ENCODE assay signal across 15 mouse cellular contexts in the genomic region with DNA sequence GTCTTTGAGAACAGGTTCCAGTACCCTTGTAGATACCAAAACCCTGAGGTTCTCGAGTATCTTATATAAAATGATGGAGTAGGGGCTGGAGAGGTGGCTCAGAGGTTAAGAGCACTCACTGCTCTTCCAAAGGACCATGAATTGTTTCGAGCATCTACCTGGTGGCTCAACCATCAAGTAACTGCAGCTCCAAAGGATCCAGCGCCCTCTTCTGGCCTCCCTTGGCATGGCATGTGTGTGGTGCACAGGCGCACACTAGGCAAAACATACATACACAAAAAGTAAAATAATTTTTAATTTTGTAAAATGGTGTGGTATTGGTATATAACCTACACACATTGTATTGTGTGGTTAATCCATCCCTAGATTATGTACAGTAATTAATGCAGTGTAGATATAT. TPM values are rescaled to one million over a fixed set of nuclear protein-coding genes. Genes with fewer than 3 reads are reported as not detected.
DNase-seq lines count a peak whose midpoint lies in the region; ATAC-seq and TF ChIP-seq lines count a peak whose summit lies in the region.
"Had no signal": no experiment of that assay in that cellular context is flagged by ENCODE, and none has a peak within 500 bp of the region (broad histone marks: within the 10 kb centered on the region; RNA-seq: fewer than 3 reads in every experiment).

No protein-coding gene starts in this region.

- H3K27me3 ChIP-seq in midbrain, postnatal 0 days (ENCODE audit: insufficient read depth, low read length) = no peaks in the 10 kb centered on the region
- no peaks in the 10 kb centered on the region for H3K27me3 ChIP-seq in midbrain, embryonic 15.5 days (replicated peaks)
- H3K27me3 ChIP-seq: lung, embryonic 15.5 days had no signal

- WGBS in midbrain, postnatal 0 days = 80% methylated on average over 4 of the region's 4 CpGs
- 80% methylated on average over 4 of the region's 4 CpGs for WGBS in midbrain, embryonic 15.5 days

- peak; percentile 33 for DNase-seq in heart, postnatal 4 days
- no peak for DNase-seq in heart, postnatal 25 days (ENCODE audit: low spot score)
- DNase-seq in midbrain, postnatal 0 days (ENCODE audit: low spot score) = no peak
- DNase-seq in brain, embryonic 14.5 days (ENCODE audit: low read depth) = no peak
- peak; percentile 24 for DNase-seq in thymus, postnatal 25 days
- no peak for DNase-seq in adrenal gland, adult 18-20 months (ENCODE audit: low spot score in 2 of 2)
- DNase-seq in embryo, embryonic 9.5 days (ENCODE audit: extremely low spot score) = no peak
- DNase-seq: adrenal gland, adult 8-10 months; cerebellum, adult 9-11 months; kidney, adult 11 months; midbrain, embryonic 14.5 days had no signal

- no peaks in the 10 kb centered on the region for H3K36me3 ChIP-seq in midbrain, postnatal 0 days (ENCODE audit: insufficient read depth, low read length)
- H3K36me3 ChIP-seq in midbrain, embryonic 15.5 days (replicated peaks) = no peaks in the 10 kb centered on the region
- H3K36me3 ChIP-seq: G1E; lung, embryonic 15.5 days had no signal

- H3K9me3 ChIP-seq in midbrain, postnatal 0 days (ENCODE audit: low read length) = no peaks in the 10 kb centered on the region
- no peaks in the 10 kb centered on the region for H3K9me3 ChIP-seq in midbrain, embryonic 15.5 days
- H3K9me3 ChIP-seq: G1E; lung, embryonic 15.5 days had no signal

- TF ChIP-seq CTCF in midbrain, postnatal 0 days (IDR thresholded peaks at IDR 0.05) = peak; percentile 40
- TF ChIP-seq CTCF in brain, embryonic 14.5 days (IDR thresholded peaks at IDR 0.05; ENCODE audit: borderline replicate concordance, extremely low read depth, insufficient read depth, insufficient read length) = peak; percentile 35; the same call in 1 of the 2 replicates

- H3K9ac ChIP-seq in midbrain, postnatal 0 days (replicated peaks; ENCODE audit: low read length, poor library complexity, severe bottlenecking) = no peak overlapping the region
- H3K9ac ChIP-seq in midbrain, embryonic 15.5 days = no peak overlapping the region
- H3K9ac ChIP-seq: lung, embryonic 15.5 days had no signal

- no peaks in the 10 kb centered on the region for H3K4me1 ChIP-seq in midbrain, postnatal 0 days (ENCODE audit: insufficient read depth, low read length)
- peaks cover 5% of the 10 kb centered on the region; the same call in 1 of the 2 replicates for H3K4me1 ChIP-seq in midbrain, embryonic 15.5 days

- no peak for ATAC-seq in midbrain, postnatal 0 days (ENCODE audit: low FRiP score)
- no peak for ATAC-seq in midbrain, embryonic 15.5 days (replicated peaks)

- no peak overlapping the region for H3K27ac ChIP-seq in midbrain, postnatal 0 days (ENCODE audit: low read depth, low read length)
- no peak overlapping the region for H3K27ac ChIP-seq in midbrain, embryonic 15.5 days
- H3K27ac ChIP-seq: lung, embryonic 15.5 days had no signal

- H3K4me3 ChIP-seq in midbrain, postnatal 0 days (ENCODE audit: low read depth, low read length) = no peak overlapping the region
- H3K4me3 ChIP-seq in midbrain, embryonic 15.5 days = no peak overlapping the region
- H3K4me3 ChIP-seq: erythroblast, embryonic 14.5 days; lung, embryonic 15.5 days had no signal

- intact Hi-C loops in heart, postnatal 25 days (cut with DNase I) = no loop called here

- no peak overlapping the region for H3K4me2 ChIP-seq in midbrain, postnatal 0 days (ENCODE audit: low read depth, low read length, poor library complexity, severe bottlenecking)
- H3K4me2 ChIP-seq in midbrain, embryonic 15.5 days = no peak overlapping the region
- H3K4me2 ChIP-seq: lung, embryonic 15.5 days had no signal

- no peak for TF ChIP-seq POLR2A in brain, embryonic 14.5 days (IDR thresholded peaks at IDR 0.05; ENCODE audit: borderline replicate concordance, extremely low read depth, insufficient read depth, insufficient read length, poor library complexity, severe bottlenecking)

RNA-seq across cellular contexts. Expression of a gene that starts 43.8 kb away (rescaled TPM):
- total RNA-seq in heart, postnatal 4 days (2021) = 10 to 100 TPM; 12.8 to 13.4 TPM
- 10 to 100 TPM; 22.6 to 23.2 TPM for total RNA-seq in heart, postnatal 25 days (2021)
- 0.99 and 1.6 TPM in 2 replicates for total RNA-seq in midbrain, postnatal 0 days (2014; rRNA removed)
- polyA plus RNA-seq in midbrain, postnatal 0 days (2015; fragmentation: Nextera tagmentation; extraction: Ambion mirVana) = 0.80 and 1.1 TPM in 2 replicates
- 0.65 and 1.1 TPM in 2 replicates for polyA plus RNA-seq in midbrain, embryonic 15.5 days (2015; fragmentation: Nextera tagmentation; extraction: Ambion mirVana)
- 0.42 and 0.66 TPM in 2 replicates for polyA plus RNA-seq in brain, embryonic 14.5 days (2012; rRNA removed)
- total RNA-seq in adrenal gland, adult 18-20 months (2021) = 1 to 10 TPM; 1.3 to 4.4 TPM
- polyA plus RNA-seq: G1E had no signal

Comparison
In these comparisons a context has a peak if more than half of its experiments do, and no peak if none do; other contexts are left out.
1. DNase-seq: peak in heart, postnatal 4 days (single experiment) and thymus, postnatal 25 days (single experiment); none in heart, postnatal 25 days (single experiment), midbrain, postnatal 0 days (single experiment), brain, embryonic 14.5 days (single experiment), adrenal gland, adult 18-20 months (0 of 2) and embryo, embryonic 9.5 days (single experiment).